Mouse (Mus musculus): Measurements from ENCODE around the gene Spry2.

The Spry2 gene

GRCm38 (mm10) chr14:105896791-105897568, at the start of gene Spry2:
Spry2 (minus strand) TSS chr14:105896819.
- peak; percentile 95 for DNase-seq

GRCm38 (mm10) chr14:105941353-105941752, 44.7 kb upstream of the Spry2 start:
- DNase-seq, result no peak

- no peak for DNase-seq
Observed at GRCm38 (mm10) chr14:105926726-105927125, 30.1 kb upstream of the Spry2 start.

- DNase-seq, result no peak
Observed at GRCm38 (mm10) chr14:105925305-105925704, 28.7 kb upstream of the Spry2 start.

- no peak for DNase-seq
Observed at GRCm38 (mm10) chr14:105924712-105925111, 28.1 kb upstream of the Spry2 start.

- no peak for DNase-seq
Observed at GRCm38 (mm10) chr14:105922874-105923273, 26.3 kb upstream of the Spry2 start.

- DNase-seq, result no peak
Observed at GRCm38 (mm10) chr14:105922427-105922826, 25.8 kb upstream of the Spry2 start.

- DNase-seq, result no peak
Observed at GRCm38 (mm10) chr14:105921217-105921695, 24.6 kb upstream of the Spry2 start.

- DNase-seq, result no peak
Observed at GRCm38 (mm10) chr14:105920395-105921216, 24.0 kb upstream of the Spry2 start.

GRCm38 (mm10) chr14:105907216-105907615, 10.6 kb upstream of the Spry2 start:
- DNase-seq, result no peak

- no peak for DNase-seq
Observed at GRCm38 (mm10) chr14:105905935-105906334, 9.3 kb upstream of the Spry2 start.

- no peak for DNase-seq
Observed at GRCm38 (mm10) chr14:105905509-105905908, 8.9 kb upstream of the Spry2 start.

- DNase-seq, result no peak
Observed at GRCm38 (mm10) chr14:105902807-105903206, 6.2 kb upstream of the Spry2 start.

- no peak for DNase-seq
Observed at GRCm38 (mm10) chr14:105900841-105901240, 4.2 kb upstream of the Spry2 start.

- DNase-seq, result peak; percentile 16
Observed at GRCm38 (mm10) chr14:105899116-105899515, 2.5 kb upstream of the Spry2 start.

- DNase-seq, result peak; percentile 82
Observed at GRCm38 (mm10) chr14:105898266-105899111, 1.9 kb upstream of the Spry2 start.

- peak; percentile 61 for DNase-seq
Observed at GRCm38 (mm10) chr14:105897569-105898101, 1.0 kb upstream of the Spry2 start.

- peak; percentile 19 for DNase-seq
Observed at GRCm38 (mm10) chr14:105895961-105896651, 513 bp downstream of the Spry2 start.

GRCm38 (mm10) chr14:105894971-105895873, 1.4 kb downstream of the Spry2 start:
- peak; percentile 40 for DNase-seq

GRCm38 (mm10) chr14:105893623-105893995, 3.0 kb downstream of the Spry2 start:
- DNase-seq, result peak; percentile 15

All from layer of hippocampus, adult 9-11 months (tissue).